Mouse (Mus musculus) olfactory bulb, adult 2 months (tissue): ENCODE data around the gene Hist1h4j.
"Not testable (repeated sequence)": the region's sequence is repeated elsewhere in the genome, so short reads cannot be mapped to it uniquely, and the experiment has no call there.

Source experiments
- CTCF ChIP-seq: fragments of 200-500 bp; IDR thresholded peaks from 2 replicates; pipeline ENCODE4 v1.5.1; 2012; ENCODE audit warnings: low read depth, mild to moderate bottlenecking, low read length, moderate library complexity; ENCODE audit not compliant: insufficient read depth
- POLR2A ChIP-seq: fragments of 200-500 bp; IDR thresholded peaks from 2 replicates; pipeline ENCODE4 v1.6.1; 2012; ENCODE audit warnings: mild to moderate bottlenecking, low read depth, low read length, moderate library complexity; ENCODE audit not compliant: insufficient read depth

DNA sequence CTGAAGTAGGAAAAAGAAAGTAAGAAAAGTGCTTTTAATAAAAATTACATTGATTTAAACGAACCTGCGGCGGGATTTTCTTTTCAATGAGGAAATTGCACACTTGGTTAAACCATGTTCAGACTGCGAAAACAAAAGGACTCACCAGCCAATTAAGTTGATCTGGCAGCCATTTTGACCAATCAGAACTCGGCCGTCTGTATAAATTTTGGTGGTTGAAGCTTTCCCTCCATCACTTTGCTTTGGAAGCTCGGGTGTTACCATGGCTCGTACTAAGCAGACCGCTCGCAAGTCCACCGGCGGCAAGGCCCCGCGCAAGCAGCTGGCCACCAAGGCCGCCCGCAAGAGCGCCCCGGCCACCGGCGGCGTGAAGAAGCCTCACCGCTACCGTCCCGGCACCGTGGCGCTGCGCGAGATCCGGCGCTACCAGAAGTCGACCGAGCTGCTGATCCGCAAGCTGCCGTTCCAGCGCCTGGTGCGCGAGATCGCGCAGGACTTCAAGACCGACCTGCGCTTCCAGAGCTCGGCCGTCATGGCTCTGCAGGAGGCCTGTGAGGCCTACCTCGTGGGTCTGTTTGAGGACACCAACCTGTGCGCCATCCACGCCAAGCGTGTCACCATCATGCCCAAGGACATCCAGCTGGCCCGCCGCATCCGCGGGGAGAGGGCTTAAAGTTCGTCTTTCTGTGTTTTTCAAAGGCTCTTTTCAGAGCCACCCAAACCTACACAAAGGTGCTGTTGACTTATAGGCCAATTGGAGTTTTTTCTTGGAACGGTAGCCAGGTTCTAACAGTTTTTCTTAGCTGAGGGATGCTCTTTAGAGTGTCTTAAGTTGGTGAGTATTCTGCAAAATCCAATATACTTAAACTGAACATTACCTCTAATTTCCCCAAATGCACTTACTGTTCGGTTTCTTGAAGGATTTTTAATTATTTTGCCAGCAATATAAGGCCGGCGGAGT lies 17.2 kb upstream of the Hist1h4j start, which contains the start of gene Hist1h3h:
- not testable (repeated sequence) for TF ChIP-seq CTCF
- TF ChIP-seq POLR2A, result peak; percentile 55
